In genomic region chr17:46553469-46553868, GRCm38 (mm10) we compare ENCODE assay signal across 8 mouse cellular contexts. TPM values are rescaled to one million over a fixed set of nuclear protein-coding genes. Genes with fewer than 3 reads are reported as not detected.
DNase-seq lines count a peak whose midpoint lies in the region; ATAC-seq and TF ChIP-seq lines count a peak whose summit lies in the region.

No protein-coding gene starts in this region.

- DNase-seq in liver, embryonic 14.5 days (ENCODE audit: low read depth in 3 of 3, low spot score in 3 of 3), result no peak
- no peak for DNase-seq in adrenal gland, adult 2 months
- no peak for DNase-seq in adrenal gland, adult 18-20 months (ENCODE audit: low spot score in 2 of 2)
- DNase-seq in adrenal gland, postnatal 10 days, result no peak

- H3ac ChIP-seq in C2C12 (ENCODE audit: control insufficient read depth, insufficient read length, low read depth), result peak overlapping the region; percentile 47

- no peak for ATAC-seq in erythroblast, adult 5-6 weeks (replicated peaks; ENCODE audit: low FRiP score, poor library complexity, severe bottlenecking)
- no peak for ATAC-seq in heart, embryonic 15.5 days (replicated peaks; ENCODE audit: insufficient number of reproducible peaks, insufficient read depth, low FRiP score, low read depth)
- no peak for ATAC-seq in liver, embryonic 14.5 days (ENCODE audit: insufficient read depth)

- H3K4me2 ChIP-seq in heart, embryonic 15.5 days, result peak overlapping the region; percentile 74
- H3K4me2 ChIP-seq in liver, embryonic 14.5 days (ENCODE audit: low read depth), result peak overlapping the region; percentile 97

- peaks cover 48% of the 10 kb centered on the region for H3K4me1 ChIP-seq in erythroblast, embryonic 14.5 days (ENCODE audit: control insufficient read depth)
- peaks cover 40% of the 10 kb centered on the region for H3K4me1 ChIP-seq in heart, embryonic 15.5 days (replicated peaks)
- H3K4me1 ChIP-seq in liver, embryonic 14.5 days (replicated peaks; ENCODE audit: control insufficient read depth in 2 of 2, insufficient read depth in 2 of 2, low read length in 1 of 2), result peaks cover 13 to 30% of the 10 kb centered on the region in 2 experiments

- no peak for TF ChIP-seq EP300 in liver, embryonic 14.5 days (IDR thresholded peaks at IDR 0.05; ENCODE audit: low read depth)

- peaks cover 56% of the 10 kb centered on the region for H3K79me2 ChIP-seq in C2C12 (ENCODE audit: control insufficient read depth, insufficient read depth)

- peak overlapping the region; percentile 96 for H3K27ac ChIP-seq in heart, embryonic 15.5 days
- no peak overlapping the region for H3K27ac ChIP-seq in liver, embryonic 14.5 days

- peaks cover 30% of the 10 kb centered on the region for H3K79me3 ChIP-seq in C2C12 (ENCODE audit: low read depth)

- H3K9ac ChIP-seq in heart, embryonic 15.5 days, result peak overlapping the region; percentile 100
- no peak overlapping the region for H3K9ac ChIP-seq in liver, embryonic 14.5 days (replicated peaks)

- H3K27me3 ChIP-seq in erythroblast, embryonic 14.5 days (ENCODE audit: control insufficient read depth), result peaks cover 7% of the 10 kb centered on the region
- H3K27me3 ChIP-seq in C2C12 (ENCODE audit: control insufficient read depth, insufficient read depth, insufficient read length), result no peaks in the 10 kb centered on the region
- no peaks in the 10 kb centered on the region for H3K27me3 ChIP-seq in heart, embryonic 15.5 days
- no peaks in the 10 kb centered on the region; the same call in 1 of the 2 replicates for H3K27me3 ChIP-seq in liver, embryonic 14.5 days (ENCODE audit: control insufficient read depth, insufficient read depth, low read length)

- H3K4me3 ChIP-seq in erythroblast, embryonic 14.5 days (replicated peaks), result peak overlapping the region; percentile 45
- H3K4me3 ChIP-seq in C2C12 (ENCODE audit: insufficient read depth, poor library complexity, severe bottlenecking), result peak overlapping the region; percentile 83
- H3K4me3 ChIP-seq in heart, embryonic 15.5 days, result peak overlapping the region; percentile 96
- H3K4me3 ChIP-seq in liver, embryonic 14.5 days (ENCODE audit: insufficient read depth in 1 of 2, low read depth in 2 of 2, low read length in 2 of 2), result peak overlapping the region in 1 of 2 experiments; percentile 21; a peak in 2 of 4 replicates

- 23% methylated on average over 11 of the region's 11 CpGs for WGBS in heart, embryonic 15.5 days
- 84% methylated on average over 11 of the region's 11 CpGs for WGBS in liver, embryonic 14.5 days (ENCODE audit: insufficient replicate concordance)

- no peak for TF ChIP-seq CTCF in C2C12 (IDR thresholded peaks at IDR 0.05; ENCODE audit: control insufficient read depth, insufficient read depth, insufficient read length)
- no peak for TF ChIP-seq CTCF in liver, embryonic 14.5 days (IDR thresholded peaks at IDR 0.05; ENCODE audit: low read depth)

- H3K36me3 ChIP-seq in erythroblast, embryonic 14.5 days (ENCODE audit: control insufficient read depth), result peaks cover 48% of the 10 kb centered on the region
- peaks cover 39% of the 10 kb centered on the region for H3K36me3 ChIP-seq in C2C12 (ENCODE audit: control insufficient read depth, insufficient read depth)
- H3K36me3 ChIP-seq in heart, embryonic 15.5 days, result peaks cover 40% of the 10 kb centered on the region
- peaks cover 13% of the 10 kb centered on the region for H3K36me3 ChIP-seq in liver, embryonic 14.5 days (replicated peaks; ENCODE audit: control insufficient read depth, insufficient read depth, low read depth)

- no peaks in the 10 kb centered on the region for H3K9me3 ChIP-seq in erythroblast, embryonic 14.5 days (ENCODE audit: control insufficient read depth, low read length)
- H3K9me3 ChIP-seq in heart, embryonic 15.5 days (replicated peaks), result no peaks in the 10 kb centered on the region
- H3K9me3 ChIP-seq in liver, embryonic 14.5 days (ENCODE audit: control insufficient read depth, low read length), result no peaks in the 10 kb centered on the region

TF ChIP-seq in C2C12, 6 proteins besides CTCF, POLR2A, EP300 and RAD21:
- no peak for TF ChIP-seq CEBPB (IDR thresholded peaks at IDR 0.05; ENCODE audit: low read depth)
- no peak for TF ChIP-seq USF1 (IDR thresholded peaks at IDR 0.05; ENCODE audit: low read depth)
- TF ChIP-seq MAX (IDR thresholded peaks at IDR 0.05), result no peak
- TF ChIP-seq MYOD1 (IDR thresholded peaks at IDR 0.05; ENCODE audit: control insufficient read depth, insufficient read length, low read depth), result no peak
- TF ChIP-seq MYOG (IDR thresholded peaks at IDR 0.05; ENCODE audit: control insufficient read depth, extremely low read depth, insufficient read length), result no peak
- no peak for TF ChIP-seq FOSL1 (IDR thresholded peaks at IDR 0.05; ENCODE audit: insufficient read depth, low read length, poor library complexity, severe bottlenecking)
TF ChIP-seq in C2C12: peak in this region for 0.

RNA-seq across cellular contexts. Expression of gene Srf, which starts 2.5 kb away (rescaled TPM):
- 5.1 and 6.1 TPM in 2 replicates for polyA plus RNA-seq in erythroblast, embryonic 14.5 days (2012)
- 7.3 and 11.5 TPM in 2 replicates for total RNA-seq in erythroblast, adult 5-6 weeks (2015; ENCODE audit: low replicate concordance)
- 6.0 and 7.8 TPM in 2 replicates for total RNA-seq in erythroblast, adult 5-6 weeks (2017; ENCODE audit: low replicate concordance)
- 101 TPM for polyA plus RNA-seq in C2C12 (2012; fragmentation: generic; extraction: Trizol)
- polyA plus RNA-seq in heart, embryonic 15.5 days (2015; fragmentation: Nextera tagmentation; extraction: Ambion mirVana), result 8.7 and 14.6 TPM in 2 replicates
- polyA plus RNA-seq in liver, embryonic 14.5 days (2012; rRNA removed), result 16.0 and 22.0 TPM in 2 replicates
- 2.5 and 2.6 TPM in 2 replicates for polyA plus RNA-seq in liver, embryonic 14.5 days (2014; fragmentation: Nextera tagmentation; extraction: Ambion mirVana)
- 10 to 100 TPM; 35.6 to 45.2 TPM for total RNA-seq in adrenal gland, adult 2 months (2021)
- 178 and 199 TPM in 2 replicates for polyA plus RNA-seq in adrenal gland, adult 2 months (2012; rRNA removed)
- total RNA-seq in adrenal gland, adult 18-20 months (2021), result 10 to 100 TPM; 40.8 to 66.6 TPM
- 10 to 100 TPM; 33.6 to 37.6 TPM for total RNA-seq in adrenal gland, postnatal 10 days (2021)

RNA-seq across cellular contexts. Expression of gene Cul9, which starts 7.3 kb away (rescaled TPM):
- 0.01 and 0.09 TPM in 2 replicates for polyA plus RNA-seq in erythroblast, embryonic 14.5 days (2012)
- total RNA-seq in erythroblast, adult 5-6 weeks (2015; ENCODE audit: low replicate concordance), result 1.3 TPM in 1 of 2 replicates, not detected in the other
- 3.3 and 4.5 TPM in 2 replicates for total RNA-seq in erythroblast, adult 5-6 weeks (2017; ENCODE audit: low replicate concordance)
- 0.60 TPM for polyA plus RNA-seq in C2C12 (2012; fragmentation: generic; extraction: Trizol)
- polyA plus RNA-seq in heart, embryonic 15.5 days (2015; fragmentation: Nextera tagmentation; extraction: Ambion mirVana), result 4.6 and 5.5 TPM in 2 replicates
- 0.59 and 0.92 TPM in 2 replicates for polyA plus RNA-seq in liver, embryonic 14.5 days (2012; rRNA removed)
- 0.34 and 0.46 TPM in 2 replicates for polyA plus RNA-seq in liver, embryonic 14.5 days (2014; fragmentation: Nextera tagmentation; extraction: Ambion mirVana)
- 10 to 100 TPM; 20.0 to 23.1 TPM for total RNA-seq in adrenal gland, adult 2 months (2021)
- 42.3 and 48.0 TPM in 2 replicates for polyA plus RNA-seq in adrenal gland, adult 2 months (2012; rRNA removed)
- total RNA-seq in adrenal gland, adult 18-20 months (2021), result 10 to 100 TPM; 24.8 to 30.1 TPM
- 10 to 100 TPM; 14.3 to 22.9 TPM for total RNA-seq in adrenal gland, postnatal 10 days (2021)

RNA-seq across cellular contexts. Expression of gene Dnph1, which starts 57.0 kb away (rescaled TPM):
- polyA plus RNA-seq in erythroblast, embryonic 14.5 days (2012), result 1.5 and 1.9 TPM in 2 replicates
- total RNA-seq in erythroblast, adult 5-6 weeks (2015; ENCODE audit: low replicate concordance), result 2.7 and 3.3 TPM in 2 replicates
- total RNA-seq in erythroblast, adult 5-6 weeks (2017; ENCODE audit: low replicate concordance), result 1.5 and 4.0 TPM in 2 replicates
- 68.0 TPM for polyA plus RNA-seq in C2C12 (2012; fragmentation: generic; extraction: Trizol)
- 23.1 and 27.6 TPM in 2 replicates for polyA plus RNA-seq in heart, embryonic 15.5 days (2015; fragmentation: Nextera tagmentation; extraction: Ambion mirVana)
- 12.0 and 14.0 TPM in 2 replicates for polyA plus RNA-seq in liver, embryonic 14.5 days (2012; rRNA removed)
- polyA plus RNA-seq in liver, embryonic 14.5 days (2014; fragmentation: Nextera tagmentation; extraction: Ambion mirVana), result 20.0 and 24.2 TPM in 2 replicates
- total RNA-seq in adrenal gland, adult 2 months (2021), result 1 to 10 TPM; 3.7 to 6.1 TPM
- 3.6 and 3.7 TPM in 2 replicates for polyA plus RNA-seq in adrenal gland, adult 2 months (2012; rRNA removed)
- 1 to 10 TPM; 3.2 to 6.0 TPM for total RNA-seq in adrenal gland, adult 18-20 months (2021)
- total RNA-seq in adrenal gland, postnatal 10 days (2021), result 1 to 10 TPM; 5.7 to 6.1 TPM
